Mouse (Mus musculus) liver, adult 2 months (tissue): Measurements from ENCODE around the gene Gm9736. TPM values are rescaled to one million over a fixed set of nuclear protein-coding genes. Genes with fewer than 3 reads are reported as not detected.
"Not testable (repeated sequence)": the region's sequence is repeated elsewhere in the genome, so short reads cannot be mapped to it uniquely, and the experiment has no call there.

ENCODE experiments used
- DNase-seq: peaks from one replicate; pipeline ENCODE4 v3.0.0-alpha.2; 2011; ENCODE audit warnings: low read depth, low spot score; ENCODE audit errors: extremely low read depth
- H3K27ac ChIP-seq: fragments of 200-500 bp; replicated peaks from 2 replicates; pipeline ENCODE4 v1.5.1; 2012; ENCODE audit warnings: low read depth, mild to moderate bottlenecking, control low read depth, inconsistent platforms, low read length; ENCODE audit not compliant: insufficient read depth
- H3K27me3 ChIP-seq: fragments of 200-500 bp; 2 replicates; pipeline ENCODE4 v1.6.1; 2012; ENCODE audit warnings: mild to moderate bottlenecking, moderate library complexity, low read length, inconsistent platforms; ENCODE audit not compliant: control insufficient read depth, insufficient read depth
- H3K36me3 ChIP-seq: fragments of 200-500 bp; 2 replicates; pipeline ENCODE4 v1.6.1; 2012; ENCODE audit warnings: low read length, inconsistent platforms; ENCODE audit not compliant: control insufficient read depth, insufficient read depth
- H3K4me1 ChIP-seq: fragments of 200-500 bp; 2 replicates; pipeline ENCODE4 v1.6.1; 2011; ENCODE audit warnings: low read length; ENCODE audit not compliant: control insufficient read depth, insufficient read depth
- H3K4me3 ChIP-seq: fragments of 200-500 bp; 2 replicates; pipeline ENCODE4 v1.5.1; 2011; ENCODE audit warnings: low read depth, mild to moderate bottlenecking, control low read depth, low read length, moderate library complexity; ENCODE audit not compliant: insufficient read depth
- H3K79me2 ChIP-seq: fragments of 200-500 bp; 2 replicates; pipeline ENCODE4 v1.6.1; 2012; ENCODE audit warnings: inconsistent platforms, mild to moderate bottlenecking, low read length, moderate library complexity; ENCODE audit not compliant: control insufficient read depth, insufficient read depth
- H3K9ac ChIP-seq: fragments of 200-500 bp; 2 replicates; pipeline ENCODE4 v1.6.1; 2012; ENCODE audit warnings: low read depth, mild to moderate bottlenecking, control low read depth, inconsistent platforms, low read length
- CTCF ChIP-seq: fragments of 200-500 bp; IDR thresholded peaks from 2 replicates; pipeline ENCODE4 v1.5.1; 2011; ENCODE audit warnings: low read depth, low read length, control low read depth
- POLR2A ChIP-seq: fragments of 200-500 bp; IDR thresholded peaks from 2 replicates; pipeline ENCODE4 v1.6.1; 2011; ENCODE audit warnings: low read length, control low read depth; ENCODE audit not compliant: insufficient read depth; ENCODE audit errors: extremely low read depth
- WGBS: fragments of 180-500 bp; shearing (Covaris S2); methylation state at CpG from one replicate; pipeline ENCODE4 v1.1.7; 2018; 5-methylcytosine and 5-hydroxymethylcytosine counted together
- polyA plus RNA-seq: library from polyadenylated mRNA; depleted of rRNA; stranded (reverse); fragments of >200 nt; gene quantifications from 2 replicates; pipeline ENCODE4 v1.2.3, GENCODE M21; 2012
- total RNA-seq: library from RNA; depleted of rRNA; stranded (reverse); fragments of >200 nt; gene quantifications from 2 replicates; pipeline ENCODE4 v1.2.3, GENCODE M21; 2014

Gm9736 gene
- total and polyA plus RNA-seq, 2 experiments, result not detected

- H3K79me2 ChIP-seq, result no peaks in the 10 kb centered on the region
- no peak for DNase-seq
- no peak overlapping the region for H3K4me3 ChIP-seq
- no peak overlapping the region for H3K9ac ChIP-seq
- H3K4me1 ChIP-seq, result no peaks in the 10 kb centered on the region
- no peaks in the 10 kb centered on the region for H3K36me3 ChIP-seq
- H3K27me3 ChIP-seq, result no peaks in the 10 kb centered on the region
- no peak for TF ChIP-seq POLR2A
- TF ChIP-seq CTCF, result no peak
- 63% methylated on average over 4 of the region's 4 CpGs for WGBS
- H3K27ac ChIP-seq, result no peak overlapping the region
Measured at GRCm38 (mm10) chr10:77728280-77728679, 22.9 kb downstream of the Gm9736 start.

- DNase-seq, result no peak
- Histone ChIP-seq H3K27ac (no peak within 1 kb of the TSS), H3K4me1 (no peaks in the 10 kb centered on the region), H3K36me3 (no peaks in the 10 kb centered on the region), H3K9ac (no peak within 1 kb of the TSS), H3K4me3 (no peak within 1 kb of the TSS), H3K27me3 (no peaks in the 10 kb centered on the region), H3K79me2 (no peaks in the 10 kb centered on the region)
- TF ChIP-seq POLR2A (no peak), CTCF (no peak)
- WGBS, result 30% methylated on average over 3 of the region's 3 CpGs
Measured at GRCm38 (mm10) chr10:77726186-77726585, 25.0 kb downstream of the Gm9736 start, which contains the start of gene Gm10100. TSS of gene Gm10100 (plus strand) at chr10:77726486.

GRCm38 (mm10) chr10:77724855-77725254, 26.3 kb downstream of the Gm9736 start:
- no peak for DNase-seq
- Histone ChIP-seq H3K27ac (no peak overlapping the region), H3K4me3 (no peak overlapping the region), H3K79me2 (no peaks in the 10 kb centered on the region), H3K36me3 (no peaks in the 10 kb centered on the region), H3K4me1 (no peaks in the 10 kb centered on the region), H3K27me3 (no peaks in the 10 kb centered on the region), H3K9ac (no peak overlapping the region)
- 77% methylated on average over 8 of the region's 8 CpGs for WGBS
- TF ChIP-seq CTCF, result peak; percentile 25; the same call in 1 of the 2 replicates
- no peak for TF ChIP-seq POLR2A

- not testable (repeated sequence) for H3K4me3 ChIP-seq, H3K27ac ChIP-seq, H3K79me2 ChIP-seq, H3K4me1 ChIP-seq, H3K9ac ChIP-seq, H3K36me3 ChIP-seq, DNase-seq, H3K27me3 ChIP-seq
- WGBS, result 94% methylated on average over 1 of the region's 1 CpGs
Measured at GRCm38 (mm10) chr10:77720299-77720698, 30.9 kb downstream of the Gm9736 start, which contains the start of gene Krtap12-1. TSS of gene Krtap12-1 (plus strand) at chr10:77720599.

- no peak for DNase-seq
- Histone ChIP-seq H3K9ac (no peak within 1 kb of the TSS), H3K27me3 (no peaks in the 10 kb centered on the region), H3K36me3 (no peaks in the 10 kb centered on the region), H3K4me1 (no peaks in the 10 kb centered on the region), H3K79me2 (no peaks in the 10 kb centered on the region), H3K4me3 (no peak within 1 kb of the TSS), H3K27ac (no peak within 1 kb of the TSS)
- 72% methylated on average over 1 of the region's 1 CpGs for WGBS
- TF ChIP-seq CTCF (no peak), POLR2A (no peak)
Measured at GRCm38 (mm10) chr10:77715507-77715906, 35.6 kb downstream of the Gm9736 start, which contains the start of gene Gm10142. TSS of gene Gm10142 (plus strand) at chr10:77715807.

GRCm38 (mm10) chr10:77713734-77714133, 37.4 kb downstream of the Gm9736 start:
- Histone ChIP-seq H3K9ac (no peak overlapping the region), H3K27ac (no peak overlapping the region), H3K27me3 (no peaks in the 10 kb centered on the region), H3K36me3 (no peaks in the 10 kb centered on the region), H3K4me1 (no peaks in the 10 kb centered on the region), H3K79me2 (no peaks in the 10 kb centered on the region), H3K4me3 (no peak overlapping the region)
- TF ChIP-seq POLR2A, result no peak
- TF ChIP-seq CTCF, result no peak
- WGBS, result 74% methylated on average over 4 of the region's 4 CpGs
- DNase-seq, result no peak

- H3K27me3 ChIP-seq, H3K4me1 ChIP-seq, H3K4me3 ChIP-seq, H3K79me2 ChIP-seq, H3K9ac ChIP-seq, H3K27ac ChIP-seq, H3K36me3 ChIP-seq, DNase-seq: not testable (repeated sequence)
Measured at GRCm38 (mm10) chr10:77711157-77711556, 40.0 kb downstream of the Gm9736 start, which contains the start of gene Gm10024. TSS of gene Gm10024 (plus strand) at chr10:77711457.
